Mouse (Mus musculus): Measurements from ENCODE around the gene Stap2. TPM values are rescaled to one million over a fixed set of nuclear protein-coding genes. Genes with fewer than 3 reads are reported as not detected.
A peak's percentile ranks its signal among the peaks of the same experiment; 100 is the strongest.

Stap2 gene
- polyA plus RNA-seq, 1 experiment from 2014 or later = 7.3 TPM

DNA sequence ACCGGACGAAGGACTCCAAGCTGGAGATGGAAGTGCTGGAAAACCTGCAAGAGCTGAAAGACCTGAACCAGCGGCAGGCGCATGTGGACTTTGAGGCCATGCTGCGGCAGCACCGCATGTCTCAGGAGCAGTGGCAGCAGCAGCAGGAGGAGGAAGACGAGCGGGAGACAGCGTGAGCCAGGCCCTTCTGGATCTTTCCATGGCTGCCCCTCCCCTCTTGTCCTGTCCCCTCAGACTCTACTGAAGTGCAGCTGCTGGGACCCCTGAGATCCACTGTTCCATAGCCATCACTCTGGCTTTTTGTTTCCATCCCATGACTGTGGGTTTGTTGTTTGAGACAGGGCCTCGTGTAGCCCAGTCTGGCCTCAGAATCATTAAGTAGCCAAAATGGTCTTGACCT lies 40.9 kb downstream of the Stap2 start:
- Histone ChIP-seq H3K4me2 (no peak overlapping the region), H3K4me3 (replicated peaks) (no peak overlapping the region), H3K9ac (replicated peaks) (no peak overlapping the region), H3K4me1 (peaks cover 26% of the 10 kb centered on the region), H3K27ac (replicated peaks) (no peak overlapping the region), H3K36me3 (peaks cover 43% of the 10 kb centered on the region), H3K27me3 (replicated peaks) (no peaks in the 10 kb centered on the region), H3K9me3 (replicated peaks) (no peaks in the 10 kb centered on the region)
- 95% methylated on average over 10 of the region's 10 CpGs for WGBS
- no peak for ATAC-seq (ENCODE audit: low FRiP score)

DNA sequence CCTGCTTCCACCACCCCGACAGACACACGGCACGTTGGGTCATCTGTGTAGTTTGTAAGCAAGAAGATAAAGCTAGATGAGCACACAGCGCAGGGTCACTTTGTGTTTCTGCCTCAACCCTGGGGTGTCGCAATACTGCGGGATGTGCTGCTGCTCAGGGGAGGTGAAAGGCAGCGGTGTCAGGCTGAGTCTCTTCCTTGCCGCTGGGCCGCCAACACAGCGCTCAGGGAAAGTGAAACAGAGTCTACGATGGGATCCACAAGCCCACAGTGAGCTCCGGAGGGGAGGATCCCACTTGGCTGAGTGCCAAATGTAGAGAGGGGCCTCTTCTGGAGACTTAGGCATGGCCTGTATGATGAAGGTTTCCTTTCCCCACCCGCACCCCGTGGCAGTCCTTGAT lies 42.2 kb downstream of the Stap2 start:
- H3K9ac ChIP-seq (replicated peaks) = no peak overlapping the region
- no peaks in the 10 kb centered on the region for H3K9me3 ChIP-seq (replicated peaks)
- H3K36me3 ChIP-seq = peaks cover 43% of the 10 kb centered on the region
- H3K4me2 ChIP-seq = no peak overlapping the region
- 80% methylated on average over 14 of the region's 14 CpGs for WGBS
- no peaks in the 10 kb centered on the region for H3K27me3 ChIP-seq (replicated peaks)
- ATAC-seq (ENCODE audit: low FRiP score) = no peak
- H3K27ac ChIP-seq (replicated peaks) = no peak overlapping the region
- H3K4me1 ChIP-seq = peaks cover 20% of the 10 kb centered on the region
- H3K4me3 ChIP-seq (replicated peaks) = no peak overlapping the region

DNA sequence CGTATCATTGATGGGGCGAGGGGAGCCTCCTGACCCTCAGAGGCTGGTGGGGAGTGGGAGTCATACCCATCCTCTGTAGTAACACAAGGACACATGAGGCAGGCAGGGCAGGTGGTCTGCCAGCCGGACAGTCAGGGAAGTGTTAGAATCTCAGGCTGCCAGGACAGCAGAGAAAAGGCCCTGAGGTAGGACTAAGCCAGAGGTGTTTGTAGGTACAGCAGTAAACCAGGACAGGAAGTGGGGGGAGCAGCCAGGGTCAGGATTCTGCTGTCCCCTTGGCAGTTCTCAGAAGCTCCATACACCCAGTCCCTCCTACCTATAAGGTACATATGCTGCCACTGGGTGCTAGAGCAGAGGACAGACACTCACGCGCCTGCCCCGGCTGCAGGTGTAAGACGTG lies 43.8 kb downstream of the Stap2 start:
- no peak overlapping the region for H3K4me2 ChIP-seq
- no peaks in the 10 kb centered on the region for H3K9me3 ChIP-seq (replicated peaks)
- H3K27me3 ChIP-seq (replicated peaks) = no peaks in the 10 kb centered on the region
- peaks cover 30% of the 10 kb centered on the region for H3K36me3 ChIP-seq
- no peak overlapping the region for H3K9ac ChIP-seq (replicated peaks)
- peaks cover 35% of the 10 kb centered on the region for H3K4me1 ChIP-seq
- H3K27ac ChIP-seq (replicated peaks) = no peak overlapping the region
- 97% methylated on average over 7 of the region's 7 CpGs for WGBS
- no peak overlapping the region for H3K4me3 ChIP-seq (replicated peaks)
- ATAC-seq (ENCODE audit: low FRiP score) = no peak

DNA sequence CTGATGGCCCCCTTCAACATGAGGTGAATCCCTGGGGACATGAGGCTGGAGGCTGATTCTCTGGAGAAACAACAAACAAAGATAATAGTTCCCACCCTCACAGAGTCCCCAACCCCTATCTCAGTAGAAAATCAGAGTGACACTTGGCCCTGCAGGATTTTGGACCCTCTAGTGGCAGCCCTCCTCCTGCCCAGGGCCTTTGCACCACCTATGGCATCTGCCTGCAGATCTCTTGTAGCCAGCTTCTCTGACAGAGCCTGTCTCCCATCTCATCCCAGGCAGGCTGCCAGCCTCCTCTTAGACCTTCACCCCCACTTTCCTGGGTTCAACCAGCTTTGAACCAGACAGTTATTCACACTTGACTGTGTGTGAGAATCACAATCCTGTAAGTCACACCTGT lies 44.6 kb downstream of the Stap2 start:
- Histone ChIP-seq H3K4me2 (no peak overlapping the region), H3K4me3 (replicated peaks) (no peak overlapping the region), H3K36me3 (peaks cover 23% of the 10 kb centered on the region), H3K9ac (replicated peaks) (no peak overlapping the region), H3K27ac (replicated peaks) (no peak overlapping the region), H3K9me3 (replicated peaks) (no peaks in the 10 kb centered on the region), H3K27me3 (replicated peaks) (no peaks in the 10 kb centered on the region), H3K4me1 (peaks cover 43% of the 10 kb centered on the region)
- ATAC-seq (ENCODE audit: low FRiP score) = no peak

DNA sequence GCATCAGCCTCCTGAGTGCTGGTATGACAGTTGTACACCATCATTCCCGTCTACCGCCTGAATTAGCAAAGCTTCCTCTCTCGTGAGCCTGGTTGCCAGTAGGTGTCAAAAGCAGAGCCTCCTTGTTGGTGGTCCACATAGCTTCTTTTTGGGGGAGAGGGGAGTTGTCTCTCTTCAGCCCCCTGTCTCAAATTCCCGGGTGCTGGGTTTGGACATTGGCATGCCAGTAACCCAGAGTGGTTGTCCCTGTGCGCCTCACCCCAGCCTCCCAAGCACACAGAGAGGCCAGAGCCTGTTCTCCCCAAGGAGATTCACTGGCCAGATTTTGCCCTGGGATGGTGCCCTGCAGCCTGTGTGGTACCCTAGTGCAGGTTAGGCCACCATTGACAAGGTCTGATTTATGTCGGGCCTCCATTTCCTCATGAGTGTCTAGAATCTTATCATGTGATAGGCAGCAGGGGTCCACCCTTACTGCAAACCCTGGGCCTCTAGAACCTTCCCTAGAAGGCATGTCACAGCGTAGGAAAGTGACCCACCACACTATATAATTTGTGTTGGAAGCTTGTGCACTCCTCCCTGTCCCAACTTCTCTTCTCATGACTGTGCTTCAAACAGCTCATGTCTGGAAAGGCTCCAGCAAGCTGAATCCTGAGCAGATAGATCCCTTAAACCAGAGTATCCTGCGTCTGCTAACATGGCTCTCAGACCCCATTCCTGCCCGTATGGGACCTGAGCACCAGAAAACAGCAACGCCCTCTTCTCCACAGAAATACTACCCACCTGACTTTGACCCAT lies 45.2 kb downstream of the Stap2 start:
- 81% methylated on average over 10 of the region's 10 CpGs for WGBS
- peak overlapping the region; percentile 70 for H3K4me2 ChIP-seq
- no peak for ATAC-seq (ENCODE audit: low FRiP score)
- H3K9ac ChIP-seq (replicated peaks) = peak overlapping the region; percentile 53
- H3K27ac ChIP-seq (replicated peaks) = peak overlapping the region; percentile 98
- peaks cover 48% of the 10 kb centered on the region for H3K4me1 ChIP-seq
- H3K9me3 ChIP-seq (replicated peaks) = no peaks in the 10 kb centered on the region
- peak overlapping the region; percentile 58 for H3K4me3 ChIP-seq (replicated peaks)
- no peaks in the 10 kb centered on the region; the same call in 1 of the 2 replicates for H3K27me3 ChIP-seq (replicated peaks)
- H3K36me3 ChIP-seq = peaks cover 19% of the 10 kb centered on the region

DNA sequence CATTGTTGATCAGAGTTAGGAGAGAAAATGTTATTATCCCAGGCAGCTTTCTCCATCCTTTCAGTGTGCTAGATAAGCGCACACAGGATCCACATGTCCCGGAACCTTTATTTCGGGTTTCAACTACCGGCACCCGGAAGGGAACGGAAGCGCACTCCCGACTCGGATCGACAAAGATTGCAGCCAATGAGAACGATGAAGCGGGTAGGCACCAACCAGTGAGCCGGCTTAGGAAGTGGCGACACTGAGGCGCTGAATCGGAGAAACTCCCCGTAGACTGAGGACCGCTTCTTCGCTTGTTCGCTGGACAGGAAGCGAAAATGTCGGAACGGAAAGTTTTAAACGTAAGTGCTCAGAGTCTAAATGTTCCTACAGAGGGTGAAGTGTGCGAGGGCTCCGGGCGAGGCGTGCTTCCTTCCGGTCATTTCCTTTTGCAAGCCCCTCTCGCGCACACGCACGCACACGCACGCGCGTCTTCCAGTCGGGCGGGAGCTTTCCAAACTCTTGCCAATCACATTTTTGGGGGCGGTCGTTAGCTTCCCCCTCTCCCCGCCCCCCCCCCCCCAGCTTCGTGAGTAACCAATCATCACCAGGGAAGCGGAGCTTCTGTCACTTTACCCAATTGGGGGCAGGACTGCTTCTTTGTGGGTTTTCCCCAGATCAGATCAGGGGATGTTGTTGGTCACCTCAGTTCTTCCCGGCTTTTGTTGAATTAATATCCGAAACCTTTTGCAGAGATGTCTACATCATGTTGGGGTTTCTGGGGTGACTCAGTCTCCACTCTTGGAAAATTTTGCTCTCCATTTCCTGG lies 46.3 kb downstream of the Stap2 start, which contains the start of gene Yju2:
TSS of gene Yju2 (plus strand) at position 182 of the 811 bp plus-strand sequence.
- H3K27ac ChIP-seq (replicated peaks) = peak within 1 kb of the TSS; percentile 98
- peak within 1 kb of the TSS; percentile 58 for H3K4me3 ChIP-seq (replicated peaks)
- H3K27me3 ChIP-seq (replicated peaks) = peaks cover 7% of the 10 kb centered on the region; the same call in 1 of the 2 replicates
- H3K4me1 ChIP-seq = peaks cover 48% of the 10 kb centered on the region
- under 1% methylated on average over 46 of the region's 46 CpGs for WGBS
- H3K4me2 ChIP-seq = peak within 1 kb of the TSS; percentile 70
- H3K9ac ChIP-seq (replicated peaks) = peak within 1 kb of the TSS; percentile 53
- no peaks in the 10 kb centered on the region for H3K9me3 ChIP-seq (replicated peaks)
- peaks cover 11% of the 10 kb centered on the region; the same call in 1 of the 2 replicates for H3K36me3 ChIP-seq
- ATAC-seq (ENCODE audit: low FRiP score) = peak; percentile 89

DNA sequence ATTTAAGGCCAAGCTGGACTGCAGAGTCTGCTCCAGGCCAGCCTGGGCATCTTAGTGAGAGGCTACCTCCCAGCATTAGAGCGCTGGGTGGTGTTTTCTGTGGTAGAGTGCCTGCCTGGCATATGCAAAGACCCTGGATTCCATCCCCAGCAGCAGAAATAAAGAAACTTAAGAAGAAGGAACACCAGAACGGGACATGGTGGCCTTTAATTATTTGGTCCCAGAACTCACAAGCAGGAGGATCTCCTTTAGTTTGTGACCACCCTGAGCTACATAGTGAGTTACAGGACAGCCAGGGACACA lies 46.8 kb downstream of the Stap2 start:
- peak overlapping the region; percentile 98 for H3K27ac ChIP-seq (replicated peaks)
- no peaks in the 10 kb centered on the region for H3K9me3 ChIP-seq (replicated peaks)
- 27% methylated on average over 2 of the region's 2 CpGs for WGBS
- H3K4me3 ChIP-seq (replicated peaks) = peak overlapping the region; percentile 58
- no peak for ATAC-seq (ENCODE audit: low FRiP score)
- H3K36me3 ChIP-seq = peaks cover 11% of the 10 kb centered on the region; the same call in 1 of the 2 replicates
- peak overlapping the region; percentile 70 for H3K4me2 ChIP-seq
- peaks cover 8% of the 10 kb centered on the region; the same call in 1 of the 2 replicates for H3K27me3 ChIP-seq (replicated peaks)
- peak overlapping the region; percentile 45 for H3K9ac ChIP-seq (replicated peaks)
- peaks cover 48% of the 10 kb centered on the region for H3K4me1 ChIP-seq

DNA sequence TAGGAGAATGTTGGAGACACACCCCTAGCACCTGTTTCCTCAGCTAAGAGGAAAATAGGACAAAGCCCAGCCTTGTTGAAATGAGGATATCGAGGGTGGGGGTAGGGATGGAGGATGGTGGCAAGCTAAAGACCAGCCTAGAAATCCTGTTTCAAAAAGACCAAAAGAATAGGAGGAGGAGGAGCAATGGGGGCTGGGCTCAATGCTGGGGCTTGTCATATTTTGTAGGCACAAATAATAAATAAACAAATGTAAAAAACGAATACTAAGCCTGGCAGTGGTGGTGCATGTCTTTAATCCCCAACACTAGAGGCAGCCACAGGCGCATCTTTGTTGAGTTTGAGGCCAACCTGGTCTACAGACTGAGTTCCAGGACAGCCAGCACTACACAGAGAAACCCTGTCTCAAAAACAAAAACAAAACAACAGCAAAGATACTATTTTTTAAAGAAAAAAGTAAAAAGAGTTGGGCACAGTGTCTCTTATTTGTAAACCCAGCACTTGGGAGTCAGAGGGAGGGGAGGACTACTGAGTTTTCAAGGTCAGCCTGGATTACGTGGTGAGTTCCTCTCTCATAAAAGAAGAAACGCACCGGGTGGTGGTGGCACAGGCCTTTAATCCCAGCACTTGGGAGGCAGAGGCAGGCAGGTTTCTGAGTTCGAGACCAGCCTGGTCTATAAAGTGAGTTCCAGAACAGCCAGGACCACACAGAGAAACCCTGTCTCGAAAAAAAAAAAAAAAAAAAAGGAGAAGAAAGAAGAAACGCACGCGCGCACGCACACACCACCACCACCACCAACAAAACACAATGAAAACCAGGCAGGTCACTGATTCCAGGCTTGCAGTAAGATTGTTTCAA lies 47.4 kb downstream of the Stap2 start:
- H3K4me1 ChIP-seq = peaks cover 46% of the 10 kb centered on the region
- ATAC-seq (ENCODE audit: low FRiP score) = no peak
- peak overlapping the region; percentile 45 for H3K9ac ChIP-seq (replicated peaks)
- no peaks in the 10 kb centered on the region for H3K9me3 ChIP-seq (replicated peaks)
- 79% methylated on average over 13 of the region's 13 CpGs for WGBS
- H3K27me3 ChIP-seq (replicated peaks) = peaks cover 8% of the 10 kb centered on the region; the same call in 1 of the 2 replicates
- H3K27ac ChIP-seq (replicated peaks) = peak overlapping the region; percentile 98
- H3K36me3 ChIP-seq = peaks cover 11% of the 10 kb centered on the region; the same call in 1 of the 2 replicates
- peak overlapping the region; percentile 76 for H3K4me2 ChIP-seq
- peak overlapping the region; percentile 58 for H3K4me3 ChIP-seq (replicated peaks)

DNA sequence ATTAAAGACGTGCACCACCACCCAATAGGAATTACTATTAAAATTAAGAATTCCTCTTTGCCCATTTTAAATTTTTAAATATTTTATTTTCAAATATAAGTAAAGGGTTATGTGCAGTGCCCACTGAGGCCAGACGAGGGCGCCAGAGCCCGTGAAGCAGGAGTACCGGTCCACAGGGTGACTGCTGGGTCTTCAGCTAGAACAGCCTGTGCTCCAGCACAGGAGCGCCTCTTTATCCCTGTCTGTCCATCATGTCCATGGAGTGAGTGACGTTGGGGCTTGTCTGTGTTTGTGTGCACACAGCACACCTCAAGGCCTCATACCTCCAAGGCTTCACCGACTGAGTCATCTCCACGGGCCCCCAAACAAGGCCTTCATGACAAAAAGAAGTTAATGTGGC lies 48.2 kb downstream of the Stap2 start:
- peak overlapping the region; percentile 48; the same call in 1 of the 2 replicates for H3K27ac ChIP-seq (replicated peaks)
- H3K9me3 ChIP-seq (replicated peaks) = no peaks in the 10 kb centered on the region
- peaks cover 8% of the 10 kb centered on the region; the same call in 1 of the 2 replicates for H3K36me3 ChIP-seq
- H3K27me3 ChIP-seq (replicated peaks) = peaks cover 8% of the 10 kb centered on the region; the same call in 1 of the 2 replicates
- peak overlapping the region; percentile 48; the same call in 1 of the 2 replicates for H3K4me3 ChIP-seq (replicated peaks)
- peak overlapping the region; percentile 76 for H3K4me2 ChIP-seq
- H3K9ac ChIP-seq (replicated peaks) = peak overlapping the region; percentile 36; the same call in 1 of the 2 replicates
- 14% methylated on average over 9 of the region's 9 CpGs for WGBS
- ATAC-seq (ENCODE audit: low FRiP score) = peak; percentile 15; the same call in 1 of the 2 replicates
- H3K4me1 ChIP-seq = peaks cover 45% of the 10 kb centered on the region

DNA sequence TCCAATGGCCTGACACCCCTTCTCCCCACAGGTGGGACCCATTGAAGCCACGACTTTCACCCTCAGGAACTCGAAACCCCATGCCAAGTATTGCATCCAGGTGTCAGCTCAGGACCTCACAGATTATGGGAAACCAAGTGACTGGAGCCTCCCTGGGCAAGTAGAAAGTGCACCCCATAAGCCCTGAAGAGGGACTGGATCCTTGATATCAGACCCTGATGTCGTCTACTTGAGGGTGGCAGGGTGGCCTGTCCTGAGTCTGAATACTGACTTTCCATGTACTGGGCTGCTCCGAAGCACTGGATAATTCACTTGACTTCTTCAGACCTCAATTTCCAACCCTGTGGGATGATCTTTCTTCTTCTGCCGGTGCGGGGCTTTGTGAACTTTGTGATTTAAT lies 48.8 kb downstream of the Stap2 start:
- Histone ChIP-seq H3K4me1 (peaks cover 45% of the 10 kb centered on the region), H3K4me2 (peak overlapping the region; percentile 76), H3K27ac (replicated peaks) (peak overlapping the region; percentile 80), H3K4me3 (replicated peaks) (peak overlapping the region; percentile 48), H3K9me3 (replicated peaks) (no peaks in the 10 kb centered on the region), H3K36me3 (peaks cover 4% of the 10 kb centered on the region; the same call in 1 of the 2 replicates), H3K27me3 (replicated peaks) (peaks cover 8% of the 10 kb centered on the region; the same call in 1 of the 2 replicates), H3K9ac (replicated peaks) (peak overlapping the region; percentile 50)
- WGBS = 33% methylated on average over 6 of the region's 6 CpGs
- peak; percentile 0; the same call in 1 of the 2 replicates for ATAC-seq (ENCODE audit: low FRiP score)

DNA sequence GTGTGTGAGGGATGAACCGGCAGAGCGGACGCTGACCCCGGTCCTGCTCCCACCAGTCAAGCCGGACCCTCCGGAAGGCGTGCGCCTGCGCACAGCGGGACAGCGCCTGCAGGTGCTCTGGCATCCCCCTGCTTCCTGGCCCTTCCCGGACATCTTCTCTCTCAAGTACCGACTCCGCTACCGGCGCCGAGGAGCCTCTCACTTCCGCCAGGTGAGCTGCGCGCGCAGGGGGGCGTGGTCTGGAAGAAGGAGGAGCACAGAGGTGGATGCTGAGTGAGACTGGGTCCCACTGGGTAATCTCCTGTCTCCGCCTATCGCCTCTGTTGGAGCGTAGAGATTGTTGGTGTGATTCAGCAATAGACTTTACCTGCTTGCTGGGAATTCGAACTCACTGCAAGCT lies 49.3 kb downstream of the Stap2 start:
- peak; percentile 56 for ATAC-seq (ENCODE audit: low FRiP score)
- H3K27ac ChIP-seq (replicated peaks) = peak overlapping the region; percentile 80
- H3K9ac ChIP-seq (replicated peaks) = peak overlapping the region; percentile 50
- no peaks in the 10 kb centered on the region for H3K36me3 ChIP-seq
- peaks cover 8% of the 10 kb centered on the region; the same call in 1 of the 2 replicates for H3K27me3 ChIP-seq (replicated peaks)
- WGBS = under 1% methylated on average over 26 of the region's 26 CpGs
- H3K4me3 ChIP-seq (replicated peaks) = peak overlapping the region; percentile 48
- peaks cover 45% of the 10 kb centered on the region for H3K4me1 ChIP-seq
- H3K4me2 ChIP-seq = peak overlapping the region; percentile 76
- H3K9me3 ChIP-seq (replicated peaks) = no peaks in the 10 kb centered on the region
